Mouse (Mus musculus): ENCODE measurements around the gene Gm527.

GRCm38 (mm10) chr12:64972063-64972462 is 54.4 kb downstream of the Gm527 start:
- no peak for TF ChIP-seq CTCF (IDR thresholded peaks at IDR 0.05; ENCODE audit: low read depth, low read length)
- no peak for TF ChIP-seq EP300 (IDR thresholded peaks at IDR 0.05; ENCODE audit: insufficient read depth, low read depth, low read length)

All from ES-Bruce4 (cell line).